Mouse (Mus musculus) urinary bladder, adult 18-20 months (tissue): Measurements from ENCODE around the gene Arhgdia.

Source experiments
- DNase-seq, 2 experiments: peaks; one replicate each; pipeline ENCODE4 v3.0.0; 2022; ENCODE audit warnings: low spot score in 2 of 2, mixed read lengths in 2 of 2

Arhgdia gene

DNA sequence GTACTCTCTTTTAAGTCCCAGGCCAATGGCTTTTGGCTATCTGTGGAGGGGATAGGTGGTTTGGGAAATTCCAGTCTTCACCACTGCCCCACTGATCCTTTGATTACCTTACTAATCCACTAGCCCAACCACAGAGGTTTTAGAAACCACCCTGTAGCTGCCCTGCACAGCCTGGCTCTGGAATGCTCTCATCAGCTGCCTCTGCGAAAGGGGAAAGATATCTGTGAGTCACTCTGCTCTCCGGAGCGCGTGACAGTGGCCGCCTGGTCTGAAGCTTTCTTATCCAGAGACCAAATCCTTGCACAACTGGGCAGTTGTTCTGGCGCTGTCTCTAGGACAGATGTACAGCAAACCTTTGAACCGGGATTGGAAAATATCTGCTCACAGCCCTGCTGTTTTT lies 26.6 kb downstream of the Arhgdia start:
- DNase-seq, result no peak

DNA sequence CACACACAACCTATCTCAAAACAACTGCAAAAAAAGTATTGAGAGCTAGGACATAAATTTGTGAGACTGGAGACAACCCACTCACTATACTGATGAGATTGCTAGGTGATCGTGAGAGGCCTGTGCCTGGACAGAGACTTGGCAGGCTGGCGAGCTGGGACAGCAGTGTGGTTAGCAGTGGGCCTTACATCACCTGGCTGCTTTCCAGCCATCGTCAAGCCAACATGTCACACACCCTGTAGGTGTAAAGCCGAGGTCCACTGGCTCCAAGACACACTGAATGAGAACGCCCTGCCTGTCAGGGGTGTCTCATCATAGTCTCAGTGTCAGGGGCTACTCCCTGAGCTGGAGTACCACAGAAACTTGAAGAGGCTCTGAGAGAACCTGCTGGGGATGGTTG lies 28.7 kb downstream of the Arhgdia start:
- DNase-seq, result no peak

DNA sequence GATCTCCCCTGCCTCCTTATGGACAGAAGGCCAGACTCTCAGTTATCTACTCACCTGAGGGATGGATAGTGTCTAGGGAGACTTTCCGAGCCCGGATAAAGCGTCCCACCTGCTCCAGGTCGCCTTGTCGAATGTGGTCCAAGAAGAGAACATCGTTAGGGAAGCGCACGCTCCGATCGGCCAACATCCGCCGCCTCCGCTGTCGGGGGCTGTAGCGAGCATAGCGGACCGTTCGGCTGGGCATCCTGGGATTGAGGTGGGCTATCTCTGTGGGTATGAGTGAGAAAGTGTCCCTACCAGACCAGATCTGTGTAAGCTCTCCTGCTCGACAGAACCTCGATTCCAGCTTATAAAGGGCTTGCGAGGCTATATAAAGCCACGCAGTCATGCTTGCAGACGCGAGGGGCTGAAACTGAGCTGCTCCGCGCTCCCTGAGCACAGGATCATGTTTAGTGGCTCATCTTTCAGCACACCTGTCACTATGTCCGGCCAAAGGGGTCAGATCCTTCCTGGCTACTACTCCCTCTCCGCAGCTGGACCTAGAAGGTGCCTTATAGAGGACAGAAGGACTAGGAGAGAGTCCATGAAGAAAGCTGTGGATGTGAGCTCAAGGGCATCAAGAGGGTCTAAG lies 30.5 kb downstream of the Arhgdia start, which contains the start of gene Ppp1r27:
Ppp1r27 (minus strand) TSS at position 323 of the 631 bp plus-strand sequence.
- DNase-seq, result no peak

DNA sequence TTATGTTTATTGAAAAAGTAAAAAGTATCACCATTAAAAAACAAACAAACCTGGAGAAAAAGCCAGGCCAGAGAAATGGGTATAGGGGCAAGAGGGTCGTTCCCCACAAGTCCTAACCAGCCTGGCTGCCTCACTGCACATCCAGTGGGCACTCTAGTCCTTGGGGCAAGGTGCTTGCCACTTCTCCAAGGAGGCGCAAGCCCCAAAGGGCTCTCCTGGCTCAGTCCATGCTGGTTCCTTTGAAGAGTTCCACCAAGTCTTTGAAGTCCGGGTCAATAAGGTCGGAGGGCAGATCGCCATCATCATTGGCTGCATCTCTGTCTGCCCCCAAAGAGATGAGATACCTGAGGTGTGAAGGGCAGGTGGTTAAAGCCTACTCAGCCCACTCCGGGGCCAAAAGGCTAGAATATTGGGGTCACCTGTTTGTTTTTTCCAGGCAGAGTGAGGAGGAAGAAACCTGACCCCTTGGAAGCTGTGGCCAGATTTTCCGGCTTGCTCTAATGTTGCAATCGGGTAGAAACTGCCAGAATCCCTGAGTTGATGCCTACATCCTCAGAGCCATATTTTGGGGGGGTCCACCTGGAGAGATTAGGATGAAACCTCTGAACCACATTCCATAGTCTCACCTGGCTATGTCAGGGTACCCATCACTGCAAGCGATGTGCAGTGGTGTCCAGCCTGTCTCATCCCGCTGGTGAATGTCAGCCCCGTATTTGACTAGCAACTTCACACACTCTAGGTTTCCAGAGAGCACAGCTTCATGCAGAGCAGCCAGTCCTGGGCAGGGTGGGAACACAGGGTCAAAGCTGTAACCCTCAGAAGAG lies 31.2 kb downstream of the Arhgdia start:
- no peak for DNase-seq

DNA sequence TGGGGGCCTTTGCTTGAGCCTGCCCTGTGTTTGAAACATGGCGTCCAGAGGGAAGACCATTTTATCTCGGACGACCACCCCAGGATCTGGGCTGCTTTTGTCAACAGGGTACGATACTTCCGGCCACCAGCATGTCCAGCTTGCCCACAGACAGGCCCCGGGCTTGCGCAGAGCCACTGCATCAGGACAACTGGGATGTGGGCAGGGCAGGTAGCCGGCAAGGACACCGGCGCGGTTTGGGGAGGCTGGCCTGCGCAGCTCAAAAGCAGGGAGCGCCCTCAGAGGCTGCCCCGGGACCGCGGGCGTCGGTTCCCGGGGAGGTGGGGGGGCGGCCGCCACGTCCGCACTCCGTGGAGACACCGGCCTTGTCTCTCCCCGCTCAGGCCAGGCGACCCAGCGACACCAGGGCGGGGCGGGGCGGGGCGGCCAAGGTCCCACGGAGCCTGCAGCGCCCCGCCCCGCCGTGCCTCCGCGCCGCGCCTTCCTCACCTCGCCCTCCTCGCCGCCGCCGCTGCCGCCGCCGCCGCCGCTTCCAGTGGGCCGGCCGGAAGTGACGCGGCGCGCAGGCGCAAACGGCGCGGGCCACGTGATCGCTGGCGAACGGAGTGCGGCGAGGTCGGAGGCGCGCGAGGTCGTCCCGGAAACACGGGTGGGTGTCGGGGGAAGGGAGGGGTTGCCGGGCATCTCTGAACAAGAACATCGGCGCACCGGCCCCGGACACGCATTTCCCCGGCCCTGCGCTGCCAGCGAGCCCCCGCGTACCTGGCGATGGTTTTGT lies 32.1 kb downstream of the Arhgdia start, which contains the start of gene Mcrip1:
Mcrip1 (minus strand) TSS at position 560 of the 778 bp plus-strand sequence.
- peak; percentile 88 to 91 for DNase-seq

DNA sequence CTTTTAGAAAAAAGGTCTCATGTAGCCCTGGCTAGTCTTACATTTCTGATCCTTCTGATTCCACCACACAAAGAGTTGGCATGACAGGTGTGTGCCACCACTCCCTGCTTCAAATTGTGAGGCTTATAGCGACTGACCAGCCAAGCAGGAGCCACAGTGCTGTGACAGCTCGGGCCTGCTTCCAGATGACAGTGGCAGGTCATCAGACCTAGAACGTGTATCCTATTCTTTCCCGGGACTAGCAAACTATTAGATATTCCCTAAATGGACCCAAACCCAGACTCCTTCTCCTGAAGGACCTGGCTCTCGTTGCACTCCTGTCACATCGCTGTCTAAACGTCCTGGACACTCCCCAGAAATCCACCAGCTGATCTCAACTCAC lies 32.6 kb downstream of the Arhgdia start:
- DNase-seq, result no peak

DNA sequence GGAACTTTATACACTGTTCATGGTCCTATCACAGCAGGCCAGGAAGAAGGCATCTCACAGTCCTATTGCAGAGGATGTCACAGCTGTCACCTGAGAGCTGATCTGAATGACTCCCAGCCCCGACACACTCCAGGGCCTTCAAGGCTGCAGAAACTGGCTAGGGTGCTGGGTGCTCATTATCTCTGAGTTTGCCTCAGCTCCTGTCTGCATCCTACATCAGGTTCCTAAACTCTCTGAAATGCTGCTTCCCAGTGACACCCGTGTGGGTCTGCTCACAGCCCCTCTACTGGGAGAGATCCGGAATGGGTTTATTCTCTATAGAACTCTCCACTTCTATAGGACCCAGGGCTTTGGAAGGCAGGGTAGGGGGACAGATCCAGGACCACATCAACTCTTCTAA lies 33.2 kb downstream of the Arhgdia start:
- DNase-seq, result no peak

DNA sequence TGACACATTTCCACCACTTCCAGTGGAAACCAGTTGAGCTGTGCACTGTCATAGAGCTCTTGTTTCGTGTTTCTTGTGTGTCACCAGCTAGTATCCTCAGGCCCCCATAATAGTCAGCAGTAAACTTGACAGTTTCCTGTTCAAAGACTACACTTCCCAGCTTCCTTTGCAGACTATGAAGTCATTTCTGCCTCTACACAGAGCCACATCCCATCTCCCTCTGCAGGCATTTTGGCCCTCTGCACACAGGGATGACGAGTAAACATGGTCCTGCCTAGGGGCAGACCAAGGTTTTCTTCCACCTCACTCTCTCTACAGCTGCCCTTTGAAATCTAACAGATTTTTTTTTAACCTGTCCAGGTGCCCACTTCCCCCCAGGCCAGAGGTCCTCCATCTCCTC lies 34.0 kb downstream of the Arhgdia start:
- no peak for DNase-seq

DNA sequence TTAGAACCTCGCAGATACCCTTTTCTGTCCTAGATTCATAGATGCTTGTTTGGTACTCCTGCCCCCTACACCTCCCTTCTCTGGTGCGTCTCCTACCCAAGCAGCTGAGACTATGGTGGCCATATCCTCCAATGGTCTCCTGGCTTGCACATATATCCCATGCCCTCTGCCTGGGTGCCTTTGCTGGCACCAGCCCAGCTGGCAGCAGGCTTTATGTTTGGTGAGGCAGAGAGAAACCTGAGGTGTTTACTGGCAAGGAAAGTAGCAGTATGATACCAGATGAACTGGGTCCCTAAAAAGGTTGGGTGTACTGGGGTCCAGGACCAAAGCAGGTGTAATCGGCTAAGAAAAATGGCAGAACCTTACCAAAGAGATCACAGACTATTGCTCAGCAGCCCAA lies 35.5 kb downstream of the Arhgdia start:
- no peak for DNase-seq

DNA sequence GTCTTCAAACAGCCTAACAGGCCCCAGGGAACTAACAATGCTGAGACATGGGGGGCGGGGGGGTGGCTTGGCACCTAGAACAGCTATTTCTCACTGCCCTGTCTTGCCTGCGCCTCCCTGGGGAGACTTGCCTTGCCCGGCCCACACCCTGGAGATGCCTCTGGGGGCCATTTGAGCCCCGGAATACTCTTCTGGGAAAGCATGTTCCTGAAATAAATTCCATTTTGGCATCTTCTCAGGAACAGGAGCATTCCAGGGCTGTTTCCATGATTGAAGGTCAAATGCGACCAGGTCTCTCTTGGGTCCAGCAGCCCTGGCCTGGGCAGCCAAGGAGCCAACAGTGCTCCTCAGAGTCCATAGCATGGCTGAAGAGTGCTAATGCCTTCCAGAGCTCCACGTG lies 39.0 kb downstream of the Arhgdia start:
- no peak for DNase-seq

DNA sequence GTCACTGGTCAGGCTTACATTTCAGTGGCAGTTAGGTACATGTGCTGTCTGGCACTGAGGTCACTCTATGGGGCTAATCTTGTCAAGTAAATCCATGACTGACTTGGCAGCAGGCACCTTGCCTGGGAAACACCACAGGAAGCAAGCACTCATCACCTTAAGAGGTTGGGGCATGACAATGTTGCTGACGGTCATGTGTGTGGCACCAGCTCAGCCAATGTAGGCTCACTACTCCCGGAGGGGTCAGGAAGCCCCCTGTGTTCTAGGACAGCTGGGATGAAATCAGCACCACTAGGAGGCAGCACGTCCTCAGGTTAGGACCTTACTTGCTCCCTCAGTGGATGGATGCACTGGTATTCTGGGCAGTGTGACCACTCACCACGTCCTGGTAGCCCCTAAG lies 39.5 kb downstream of the Arhgdia start:
- DNase-seq, result no peak

DNA sequence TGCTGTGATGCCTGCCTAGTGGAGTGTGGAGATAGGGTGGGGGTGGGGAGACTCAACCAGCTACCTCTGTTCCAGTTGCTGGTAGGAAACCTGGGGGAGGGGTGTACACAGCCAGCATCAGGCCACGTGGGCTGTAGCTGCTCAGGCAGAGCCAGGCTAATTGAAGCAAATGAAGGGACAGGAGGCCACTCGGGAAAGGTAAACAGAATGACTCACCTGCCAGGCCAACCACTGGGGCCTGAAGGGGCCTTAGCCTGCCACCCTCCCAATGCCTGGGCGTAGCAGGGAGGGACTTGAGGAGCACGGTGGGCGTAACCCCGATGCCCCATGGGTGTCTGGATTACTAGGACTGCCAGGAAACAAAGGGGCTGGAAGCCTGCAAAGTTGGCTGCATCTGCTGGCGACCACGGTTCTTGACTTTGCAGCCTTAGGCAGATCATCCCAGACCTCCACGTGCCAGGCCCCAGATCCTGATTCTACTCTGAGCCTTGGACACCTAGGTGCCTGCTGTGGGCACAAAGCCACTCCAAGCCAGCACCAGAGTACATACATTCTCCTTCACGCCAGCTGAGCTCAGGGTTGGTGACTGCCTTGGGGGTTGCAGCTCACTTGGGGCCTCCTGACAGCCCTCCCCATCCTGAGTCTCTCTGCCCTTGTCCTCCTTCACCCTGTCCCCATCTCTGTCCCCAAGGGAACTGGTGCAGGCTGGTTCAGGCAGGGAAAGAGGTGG lies 42.0 kb downstream of the Arhgdia start:
- peak; percentile 56 to 66 for DNase-seq

DNA sequence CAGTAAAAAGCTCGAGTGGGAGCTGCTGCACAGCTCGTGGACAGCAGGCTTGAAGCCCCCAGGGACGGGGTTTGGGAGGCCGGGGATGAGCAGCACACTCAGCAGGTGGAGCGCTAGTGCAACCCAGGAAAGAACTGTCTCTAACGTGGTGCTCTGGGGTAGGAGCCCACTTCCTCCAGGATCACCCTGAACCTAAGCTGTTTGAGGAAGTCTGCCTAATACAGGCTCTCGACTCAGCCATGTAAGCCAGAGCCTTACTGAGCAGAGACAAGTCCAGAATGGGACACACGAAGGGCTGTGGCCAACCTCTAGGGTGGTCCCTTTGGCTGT lies 42.5 kb downstream of the Arhgdia start:
- no peak for DNase-seq

DNA sequence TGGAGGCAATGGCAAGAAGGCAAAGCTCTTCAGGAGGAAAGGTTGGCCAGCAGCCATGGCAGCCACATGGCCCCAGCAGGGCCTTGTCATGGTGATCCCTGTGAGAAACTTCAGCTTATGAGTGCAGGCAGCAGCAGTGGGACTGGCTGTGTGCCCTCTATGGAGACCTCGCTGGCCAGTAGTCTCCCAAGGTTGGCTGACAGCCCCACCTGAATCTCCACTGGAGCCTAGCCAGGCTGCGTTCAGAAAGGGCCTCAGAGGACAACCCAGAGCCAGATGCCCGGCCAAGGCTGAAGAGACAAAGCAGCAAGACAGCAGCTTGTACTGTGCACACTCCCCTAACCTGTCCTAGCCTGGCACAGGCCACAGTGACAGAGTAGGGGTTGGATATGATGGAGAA lies 42.9 kb downstream of the Arhgdia start:
- DNase-seq, result no peak

DNA sequence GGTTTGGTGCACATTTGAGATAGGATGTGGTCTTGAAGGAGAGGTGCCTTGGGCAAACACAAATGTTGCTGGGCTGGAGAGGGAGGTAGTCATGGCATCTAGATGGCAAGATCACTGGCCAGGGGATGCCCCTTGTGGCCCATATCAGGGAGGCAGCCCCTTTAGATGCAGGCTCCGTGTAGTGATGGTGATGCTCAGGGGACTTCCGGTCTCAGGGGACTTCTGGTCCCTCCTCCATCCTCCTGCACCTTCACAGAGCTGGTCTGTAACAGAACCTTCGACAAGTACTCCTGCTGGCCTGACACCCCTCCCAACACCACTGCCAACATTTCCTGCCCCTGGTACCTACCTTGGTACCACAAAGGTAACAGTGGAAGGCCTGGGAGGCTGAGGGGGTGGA lies 45.6 kb downstream of the Arhgdia start:
- DNase-seq, result no peak

DNA sequence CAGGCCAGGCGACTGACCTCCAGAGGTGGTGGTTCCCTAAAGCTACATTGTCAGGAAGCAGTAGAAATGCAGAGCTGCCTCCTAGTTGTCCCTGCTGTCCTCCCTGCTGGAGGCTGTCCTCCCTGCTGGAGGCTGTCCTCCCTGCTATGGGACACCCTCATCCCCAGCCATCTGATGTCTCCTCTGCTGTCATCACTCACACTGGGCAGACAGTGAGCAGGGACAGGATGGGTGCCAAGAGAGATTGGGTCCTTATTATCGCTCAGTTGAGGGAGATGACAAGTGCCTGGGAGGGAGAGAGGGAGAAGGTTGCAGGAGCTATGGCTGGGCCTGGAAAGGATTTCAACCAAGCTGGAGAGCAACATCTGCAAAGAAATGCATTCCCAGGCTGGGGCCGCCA lies 46.3 kb downstream of the Arhgdia start:
- no peak for DNase-seq

DNA sequence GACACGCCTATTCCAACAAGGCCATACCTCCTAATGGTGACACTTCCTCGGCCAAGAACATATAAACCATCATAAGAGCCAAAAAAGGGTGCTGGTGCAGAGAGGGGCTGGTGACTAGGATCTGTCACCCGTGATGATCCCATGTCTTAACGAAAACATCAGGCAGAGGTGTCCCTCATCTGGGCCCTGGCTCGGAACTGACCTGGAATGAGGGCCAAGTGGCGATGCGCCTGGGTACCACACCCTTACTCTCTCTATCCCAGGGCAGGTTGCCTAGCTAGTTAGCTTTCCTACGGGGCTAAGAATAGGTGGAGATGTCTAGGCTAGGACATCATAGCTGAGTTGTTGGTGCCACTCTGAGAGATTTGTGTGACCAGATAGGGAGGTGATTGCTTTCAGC lies 47.3 kb downstream of the Arhgdia start:
- no peak for DNase-seq

DNA sequence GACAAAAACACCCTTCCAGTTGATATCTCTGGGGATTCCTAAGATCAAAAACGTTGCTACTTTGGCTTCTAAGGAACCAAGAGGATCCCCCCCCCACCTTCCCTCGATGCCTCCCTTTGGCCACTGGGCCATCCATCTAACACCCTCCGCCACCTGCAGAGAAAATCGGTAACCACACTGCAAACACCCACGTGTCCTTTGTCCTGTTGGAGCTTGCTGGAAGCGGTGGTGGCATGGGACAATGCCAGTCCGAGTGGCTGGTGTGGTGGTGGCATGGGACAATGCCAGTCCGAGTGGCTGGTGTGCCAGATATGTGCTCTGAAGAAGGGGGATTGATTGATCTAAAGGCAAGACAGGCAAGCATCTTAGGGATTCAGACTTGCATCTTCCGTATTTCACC lies 49.8 kb downstream of the Arhgdia start:
- no peak for DNase-seq

DNA sequence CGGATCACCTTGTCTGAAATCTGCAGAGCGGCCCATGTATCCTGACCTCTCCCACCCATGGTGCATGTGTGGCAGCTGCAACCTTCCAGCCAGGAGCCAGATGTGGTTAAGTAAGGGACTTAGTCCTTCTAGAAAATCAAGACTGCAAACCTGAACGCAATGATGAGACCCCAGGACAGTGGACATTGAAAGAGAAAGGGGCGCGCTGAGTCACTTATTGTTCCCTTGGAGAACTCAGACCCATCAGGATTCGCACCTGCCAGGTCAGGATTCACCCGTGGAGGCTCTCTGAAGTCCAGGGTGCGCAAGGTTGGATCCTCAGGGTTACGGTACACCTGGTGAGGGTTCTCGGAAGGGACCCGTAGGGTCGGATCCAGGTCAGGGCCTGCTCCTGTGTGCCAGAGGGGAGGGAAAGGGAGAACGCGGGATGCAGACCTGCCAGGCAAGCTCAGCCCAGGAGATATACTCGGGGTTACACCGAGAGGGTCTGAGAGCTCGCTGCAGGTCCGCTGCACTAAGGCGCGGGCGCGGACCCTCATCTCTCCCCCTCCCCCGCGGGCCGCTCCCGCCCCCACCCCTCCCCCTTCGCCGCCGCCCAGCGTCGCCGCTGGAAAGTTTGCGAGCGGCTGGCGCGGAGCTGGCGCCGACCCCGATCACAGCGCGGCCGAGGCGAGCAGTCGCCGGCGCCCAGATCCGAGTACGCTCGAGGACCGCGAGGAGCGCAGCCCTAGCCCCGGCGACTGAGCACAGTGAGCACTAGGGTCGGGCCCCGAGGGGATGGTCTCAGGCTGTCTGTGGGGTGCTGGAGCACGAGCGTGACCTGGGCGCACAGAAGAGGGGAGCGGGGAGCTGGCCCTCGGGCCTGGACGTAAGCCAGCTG lies 51.1 kb downstream of the Arhgdia start, which contains the start of gene Gcgr:
Gcgr (plus strand) TSS at position 615 of the 880 bp plus-strand sequence.
- DNase-seq, result no peak

DNA sequence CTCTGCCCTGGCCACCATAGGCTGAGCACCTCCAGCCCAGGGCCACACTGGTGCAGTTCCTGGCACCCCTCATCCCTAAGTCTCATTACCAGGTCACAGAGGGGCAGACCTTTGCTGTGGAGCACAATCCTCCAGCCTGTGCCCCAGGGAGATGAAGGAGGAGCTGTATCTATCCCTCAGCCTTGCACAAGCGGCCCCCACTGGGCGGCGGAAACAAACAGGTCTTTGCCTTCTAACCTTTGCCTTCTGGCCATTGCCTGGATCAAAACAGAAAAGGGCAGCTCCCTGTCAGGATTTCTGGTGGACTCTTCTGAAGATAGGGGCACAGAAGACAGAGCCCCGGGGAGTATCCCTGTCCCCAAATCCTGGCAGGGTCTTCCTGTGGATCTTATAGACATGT lies 52.5 kb downstream of the Arhgdia start:
- no peak for DNase-seq
